Mouse (Mus musculus) CH12.LX (cell line): ENCODE measurements at regions not wholly inside any gene's neighbourhood (a gene's known extent, or its start where the extent isn't known, plus 50 kb on each side); places are given as distances from the start of the nearest gene placed in this dataset.

ENCODE experiments used
- DNase-seq: peaks from one replicate; pipeline ENCODE4 v3.0.0-alpha.2; 2013; ENCODE audit errors: extremely low read depth
- H3K27ac ChIP-seq: 2 replicates; pipeline ENCODE4 v1.5.1; 2012; ENCODE audit warnings: low read depth, mild to moderate bottlenecking, control low read depth, moderate library complexity; ENCODE audit not compliant: insufficient read depth
- H3K27me3 ChIP-seq: replicated peaks from 2 replicates; pipeline ENCODE3; 2012; ENCODE audit warnings: inconsistent platforms
- H3K36me3 ChIP-seq, 2 experiments: replicated peaks in 1 of 2; 2 replicates each; pipeline versions ENCODE3 to v1.6.1; 2012; ENCODE audit warnings: inconsistent platforms in 1 of 2, low read length in 1 of 2, mild to moderate bottlenecking in 1 of 2, mixed read lengths in 1 of 2, moderate library complexity in 1 of 2; ENCODE audit not compliant: control insufficient read depth in 1 of 2, insufficient read depth in 1 of 2
- H3K4me1 ChIP-seq, 2 experiments: 2 replicates each; pipeline ENCODE4 v1.6.1; 2012; ENCODE audit warnings: inconsistent platforms in 1 of 2, moderate library complexity in 1 of 2; ENCODE audit not compliant: insufficient read depth in 2 of 2, control insufficient read depth in 1 of 2
- H3K4me2 ChIP-seq: 2 replicates; pipeline ENCODE4 v1.6.1; 2012; ENCODE audit warnings: low read depth, mild to moderate bottlenecking, control low read depth; ENCODE audit not compliant: poor library complexity, insufficient read depth, severe bottlenecking
- H3K4me3 ChIP-seq, 3 experiments: fragments of 150-350 bp in 1 of 3; sonication (generic) in 1 of 3; replicated peaks in 1 of 3; 2 replicates each; pipeline versions ENCODE3 to v1.5.1; 2011 to 2012; ENCODE audit warnings: low read depth in 2 of 3, low read length in 2 of 3, mild to moderate bottlenecking in 2 of 3, moderate library complexity in 2 of 3, control low read depth in 1 of 3, improper control_type of control experiment in 1 of 3, inconsistent platforms in 1 of 3, mixed read lengths in 1 of 3; ENCODE audit not compliant: poor library complexity in 1 of 3
- H3K79me2 ChIP-seq: replicated peaks from 2 replicates; pipeline ENCODE4 v1.6.1; 2012; ENCODE audit warnings: mild to moderate bottlenecking, moderate library complexity; ENCODE audit not compliant: control insufficient read depth, poor library complexity, insufficient read depth, severe bottlenecking; ENCODE audit errors: extremely low read depth
- H3K9ac ChIP-seq: 2 replicates; pipeline ENCODE4 v1.6.1; 2012; ENCODE audit warnings: low read depth, mild to moderate bottlenecking, control low read depth, moderate library complexity; ENCODE audit not compliant: insufficient read depth
- H3K9me3 ChIP-seq: replicated peaks from 2 replicates; pipeline ENCODE3; 2012; ENCODE audit warnings: low read length, inconsistent platforms, mixed read lengths
- BHLHE40 ChIP-seq: IDR thresholded peaks from 2 replicates; pipeline ENCODE4 v1.6.1; 2011; ENCODE audit warnings: mild to moderate bottlenecking, low read depth, low read length, improper control_type of control experiment
- CHD1 ChIP-seq: IDR thresholded peaks from 2 replicates; pipeline ENCODE4 v1.6.1; 2012; ENCODE audit warnings: low read depth, low read length, improper control_type of control experiment, inconsistent platforms
- CHD2 ChIP-seq: IDR thresholded peaks from 2 replicates; pipeline ENCODE4 v1.6.1; 2011; ENCODE audit warnings: low read length, improper control_type of control experiment
- EP300 ChIP-seq: IDR thresholded peaks from 2 replicates; pipeline ENCODE4 v1.6.1; 2011; ENCODE audit warnings: low read length, improper control_type of control experiment
- ETS1 ChIP-seq: conservative IDR thresholded peaks from 2 replicates; pipeline ENCODE4 v1.6.1; 2012; ENCODE audit warnings: low read depth, mild to moderate bottlenecking, inconsistent platforms, low read length, improper control_type of control experiment, moderate library complexity
- GABPA ChIP-seq: IDR thresholded peaks from 2 replicates; pipeline ENCODE4 v1.6.1; 2012; ENCODE audit warnings: low read depth, low read length, improper control_type of control experiment, inconsistent platforms; ENCODE audit not compliant: insufficient replicate concordance
- JUN ChIP-seq: IDR thresholded peaks from 2 replicates; pipeline ENCODE4 v1.6.1; 2011; ENCODE audit warnings: low read depth, mild to moderate bottlenecking, low read length, improper control_type of control experiment, moderate library complexity; ENCODE audit not compliant: insufficient read depth
- JUND ChIP-seq: conservative IDR thresholded peaks from 2 replicates; pipeline ENCODE4 v1.6.1; 2011; ENCODE audit warnings: low read depth, low read length, improper control_type of control experiment
- KAT2A ChIP-seq: IDR thresholded peaks from 2 replicates; pipeline ENCODE4 v1.6.1; 2012; ENCODE audit warnings: low read length, improper control_type of control experiment, inconsistent platforms; ENCODE audit not compliant: insufficient replicate concordance
- MAX ChIP-seq: IDR thresholded peaks from 2 replicates; pipeline ENCODE4 v1.6.1; 2011; ENCODE audit warnings: low read length, improper control_type of control experiment
- MAZ ChIP-seq: IDR thresholded peaks from 2 replicates; pipeline ENCODE4 v1.6.1; 2012; ENCODE audit warnings: low read depth, mild to moderate bottlenecking, inconsistent platforms, low read length, improper control_type of control experiment, moderate library complexity
- MEF2A ChIP-seq: IDR thresholded peaks from 2 replicates; pipeline ENCODE4 v1.6.1; 2014; ENCODE audit warnings: low read depth, mild to moderate bottlenecking, inconsistent platforms, low read length, improper control_type of control experiment, borderline replicate concordance
- MXI1 ChIP-seq: IDR thresholded peaks from 2 replicates; pipeline ENCODE4 v1.6.1; 2011; ENCODE audit warnings: mild to moderate bottlenecking, low read depth, low read length, improper control_type of control experiment
- MYC ChIP-seq: IDR thresholded peaks from 2 replicates; pipeline ENCODE4 v1.6.1; 2011; ENCODE audit warnings: low read depth, mild to moderate bottlenecking, improper control_type of control experiment, low read length
- NRF1 ChIP-seq: IDR thresholded peaks from 2 replicates; pipeline ENCODE4 v1.6.1; 2014; ENCODE audit warnings: low read depth, mild to moderate bottlenecking, inconsistent platforms, low read length, improper control_type of control experiment, moderate library complexity
- PAX5 ChIP-seq: IDR thresholded peaks from 2 replicates; pipeline ENCODE4 v1.6.1; 2012; ENCODE audit warnings: low read length, inconsistent platforms, mixed read lengths
- POLR2A ChIP-seq: IDR thresholded peaks from 2 replicates; pipeline ENCODE4 v1.6.1; 2011; ENCODE audit warnings: low read depth, mild to moderate bottlenecking, improper control_type of control experiment, low read length
- POLR2AphosphoS2 ChIP-seq: IDR thresholded peaks from 2 replicates; pipeline ENCODE4 v1.6.1; 2011; ENCODE audit warnings: low read depth, low read length, improper control_type of control experiment
- RCOR1 ChIP-seq: conservative IDR thresholded peaks from 2 replicates; pipeline ENCODE4 v1.6.1; 2012; ENCODE audit warnings: low read depth, mild to moderate bottlenecking, inconsistent platforms, low read length, improper control_type of control experiment
- SIN3A ChIP-seq: IDR thresholded peaks from 2 replicates; pipeline ENCODE4 v1.6.1; 2012; ENCODE audit warnings: low read length, improper control_type of control experiment, inconsistent platforms
- SMC3 ChIP-seq: IDR thresholded peaks from 2 replicates; pipeline ENCODE4 v1.6.1; 2011; ENCODE audit warnings: low read depth, low read length, improper control_type of control experiment
- USF1 ChIP-seq: IDR thresholded peaks from 2 replicates; pipeline ENCODE4 v1.6.1; 2014; ENCODE audit warnings: low read depth, mild to moderate bottlenecking, inconsistent platforms, low read length, improper control_type of control experiment
- USF2 ChIP-seq: conservative IDR thresholded peaks from 2 replicates; pipeline ENCODE4 v1.6.1; 2011; ENCODE audit warnings: low read depth, low read length, improper control_type of control experiment
- ZC3H11A ChIP-seq: IDR thresholded peaks from 2 replicates; pipeline ENCODE4 v1.6.1; 2012; ENCODE audit warnings: low read depth, mild to moderate bottlenecking, inconsistent platforms, low read length, improper control_type of control experiment
- ZKSCAN1 ChIP-seq: IDR thresholded peaks from 2 replicates; pipeline ENCODE4 v1.6.1; 2012; ENCODE audit warnings: low read depth, inconsistent platforms, low read length, improper control_type of control experiment, borderline replicate concordance
- dilution Hi-C: fragments of 300-500 bp; cut with MboI; formaldehyde crosslinking; loops from 2 replicates; pipeline ENCODE4 v1.14.3; 2020; ENCODE audit warnings: low sequenced_read_pairs; ENCODE audit not compliant: extremely low pct_unique_long_range_greater_than_20kb, extremely low pct_ligation_motif_present
- in situ Hi-C: fragments of 300-500 bp; cut with MboI; formaldehyde crosslinking; loops from 3 replicates; pipeline ENCODE4 v1.14.3; 2019; ENCODE audit warnings: low sequenced_read_pairs, low pct_ligation_motif_present, low pct_unique_long_range_greater_than_20kb, mixed read lengths

GRCm38 (mm10) chr12:107856421-107857043, 146.9 kb downstream of the Bcl11b start:
- H3K36me3 ChIP-seq: no peaks in the 10 kb centered on the region
- H3K27ac ChIP-seq: no peak overlapping the region
- in situ Hi-C loops: no loop called here
- peaks cover 82% of the 10 kb centered on the region for H3K9me3 ChIP-seq
- TF ChIP-seq SMC3 (no peak), KAT2A (no peak), POLR2AphosphoS2 (no peak), USF1 (no peak), CHD1 (no peak), JUND (no peak), MAZ (no peak), MYC (no peak), JUN (no peak), ETS1 (no peak), MXI1 (no peak)
- no peak overlapping the region for H3K4me2 ChIP-seq
- H3K27me3 ChIP-seq: no peaks in the 10 kb centered on the region
- peak overlapping the region in 1 of 3 experiments; percentile 3 for H3K4me3 ChIP-seq
- H3K4me1 ChIP-seq: no peaks in the 10 kb centered on the region
- no peak overlapping the region for H3K9ac ChIP-seq
- dilution Hi-C loops: no loop called here
- no peak for DNase-seq
- no peaks in the 10 kb centered on the region for H3K79me2 ChIP-seq

GRCm38 (mm10) chr12:107858536-107859280, 144.7 kb downstream of the Bcl11b start:
- in situ Hi-C loops: no loop called here
- DNase-seq: no peak
- dilution Hi-C loops: no loop called here
- no peaks in the 10 kb centered on the region for H3K4me1 ChIP-seq
- no peaks in the 10 kb centered on the region for H3K36me3 ChIP-seq
- no peak overlapping the region for H3K9ac ChIP-seq
- no peaks in the 10 kb centered on the region for H3K27me3 ChIP-seq
- H3K4me2 ChIP-seq: no peak overlapping the region
- H3K4me3 ChIP-seq: no peak overlapping the region
- H3K79me2 ChIP-seq: no peaks in the 10 kb centered on the region
- H3K27ac ChIP-seq: no peak overlapping the region
- TF ChIP-seq CHD2 (no peak), BHLHE40 (no peak), POLR2A (no peak), MAX (no peak), USF2 (no peak), MEF2A (no peak), PAX5 (no peak), GABPA (no peak), MXI1 (no peak), ZC3H11A (no peak), ZKSCAN1 (no peak), EP300 (no peak), NRF1 (no peak), JUN (no peak), KAT2A (no peak), RCOR1 (no peak), POLR2AphosphoS2 (no peak), JUND (no peak), SIN3A (no peak)
- peaks cover 73% of the 10 kb centered on the region for H3K9me3 ChIP-seq
